8 mouse cellular contexts compared by ENCODE assay signal in the genomic region with DNA sequence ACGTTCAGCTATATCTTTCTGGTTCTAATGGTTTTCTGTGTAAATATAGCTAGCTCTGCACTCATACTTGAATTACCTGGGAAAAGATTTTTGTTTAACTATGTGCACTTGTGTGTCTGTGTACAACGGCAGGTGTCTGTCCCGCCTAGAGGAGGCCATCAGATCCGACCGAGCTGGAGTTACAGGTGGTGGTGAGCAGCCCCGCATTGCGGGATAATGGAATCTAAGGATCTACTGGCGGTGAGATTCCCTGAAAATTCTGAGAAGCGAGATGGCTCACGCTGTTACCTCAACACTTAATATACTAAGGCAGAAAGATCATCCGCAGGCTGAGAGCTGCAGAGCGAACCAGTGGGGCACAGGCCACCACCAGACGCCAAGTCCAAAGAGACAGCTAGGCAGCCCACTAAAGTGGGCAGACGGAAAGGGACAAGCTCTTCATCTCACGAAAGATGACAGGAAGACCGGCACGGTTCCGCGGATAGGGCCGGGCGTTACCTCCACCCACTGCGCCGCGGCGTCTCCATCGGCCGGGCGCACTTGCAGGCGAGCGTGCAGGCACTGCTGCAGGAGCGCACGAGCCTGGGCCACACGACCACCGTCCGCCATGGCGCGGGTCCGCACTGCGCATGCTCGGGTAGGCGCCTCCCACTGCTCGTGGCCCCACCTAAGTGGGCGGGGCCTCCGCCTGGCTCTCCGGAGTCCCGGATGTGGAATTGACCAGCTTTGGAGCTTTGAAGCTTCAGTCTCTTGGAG. TPM values are rescaled to one million over a fixed set of nuclear protein-coding genes. Genes with fewer than 3 reads are reported as not detected.
DNase-seq lines count a peak whose midpoint lies in the region; ATAC-seq lines count a peak whose summit lies in the region.

A gene (minus strand): TSS at position 625 of the 756 bp plus-strand sequence.

- WGBS in embryonic facial prominence, embryonic 14.5 days, result 2% methylated on average over 44 of the region's 46 CpGs
- WGBS in kidney, embryonic 14.5 days, result 3% methylated on average over 46 of the region's 46 CpGs
- 2% methylated on average over 41 of the region's 46 CpGs for WGBS in limb, embryonic 15.5 days

- DNase-seq in 3T3-L1 (ENCODE audit: low read depth, low spot score), result peak; percentile 86
- DNase-seq in adrenal gland, postnatal 4 days (ENCODE audit: low spot score in 2 of 2), result peak; percentile 89 to 97
- DNase-seq in embryonic facial prominence, embryonic 14.5 days (ENCODE audit: low spot score), result peak; percentile 93
- peak; percentile 88 to 89 for DNase-seq in heart, adult 9 months (ENCODE audit: low spot score in 2 of 2)
- DNase-seq in monocyte, adult 2 months (ENCODE audit: low read depth in 1 of 2, low spot score in 2 of 2), result peak; percentile 76 to 88
- DNase-seq in spleen, postnatal 36 days (ENCODE audit: low spot score in 2 of 2), result peak; percentile 88 to 90

- H3K9me3 ChIP-seq in embryonic facial prominence, embryonic 14.5 days (ENCODE audit: control insufficient read depth, low read length), result no peaks in the 10 kb centered on the region
- H3K9me3 ChIP-seq in kidney, embryonic 14.5 days (ENCODE audit: control insufficient read depth, low read length), result no peaks in the 10 kb centered on the region
- H3K9me3 ChIP-seq in limb, embryonic 15.5 days, result no peaks in the 10 kb centered on the region

- no peaks in the 10 kb centered on the region for H3K36me3 ChIP-seq in embryonic facial prominence, embryonic 14.5 days (ENCODE audit: control insufficient read depth, insufficient read depth, low read length)
- no peaks in the 10 kb centered on the region for H3K36me3 ChIP-seq in kidney, embryonic 14.5 days (ENCODE audit: control insufficient read depth, insufficient read depth, low read length)
- no peaks in the 10 kb centered on the region for H3K36me3 ChIP-seq in limb, embryonic 15.5 days

- 0 out of 2 replicates have a peak within 1 kb of the TSS, but pooled peaks have one; percentile 4 for H3K27ac ChIP-seq in embryonic facial prominence, embryonic 14.5 days (replicated peaks; ENCODE audit: low read depth, low read length)
- peak within 1 kb of the TSS; percentile 13; the same call in 1 of the 2 replicates for H3K27ac ChIP-seq in kidney, embryonic 14.5 days (ENCODE audit: low read depth, low read length)
- H3K27ac ChIP-seq in limb, embryonic 15.5 days, result peak within 1 kb of the TSS; percentile 81

- H3K4me1 ChIP-seq in embryonic facial prominence, embryonic 14.5 days (ENCODE audit: control insufficient read depth, insufficient read depth, low read length), result peaks cover 7% of the 10 kb centered on the region
- H3K4me1 ChIP-seq in kidney, embryonic 14.5 days (ENCODE audit: control insufficient read depth, insufficient read depth, low read length), result no peaks in the 10 kb centered on the region
- no peaks in the 10 kb centered on the region for H3K4me1 ChIP-seq in limb, embryonic 15.5 days

- H3K9ac ChIP-seq in embryonic facial prominence, embryonic 14.5 days (ENCODE audit: low read depth, low read length), result peak within 1 kb of the TSS; percentile 75
- H3K9ac ChIP-seq in kidney, embryonic 14.5 days (ENCODE audit: low read depth, low read length), result peak within 1 kb of the TSS; percentile 62
- peak within 1 kb of the TSS; percentile 74 for H3K9ac ChIP-seq in limb, embryonic 15.5 days

- peak within 1 kb of the TSS; percentile 68 for H3K4me2 ChIP-seq in embryonic facial prominence, embryonic 14.5 days (ENCODE audit: low read depth, low read length)
- H3K4me2 ChIP-seq in kidney, embryonic 14.5 days (replicated peaks; ENCODE audit: low read depth, low read length), result peak within 1 kb of the TSS; percentile 68
- H3K4me2 ChIP-seq in limb, embryonic 15.5 days, result peak within 1 kb of the TSS; percentile 58

- H3K27me3 ChIP-seq in embryonic facial prominence, embryonic 14.5 days (replicated peaks; ENCODE audit: control insufficient read depth, insufficient read depth, low read length), result no peaks in the 10 kb centered on the region
- no peaks in the 10 kb centered on the region for H3K27me3 ChIP-seq in kidney, embryonic 14.5 days (ENCODE audit: control insufficient read depth, insufficient read depth, low read length)
- H3K27me3 ChIP-seq in limb, embryonic 15.5 days, result no peaks in the 10 kb centered on the region

- peak within 1 kb of the TSS; percentile 52 for H3K4me3 ChIP-seq in embryonic facial prominence, embryonic 14.5 days (ENCODE audit: low read depth, low read length)
- H3K4me3 ChIP-seq in kidney, embryonic 14.5 days (ENCODE audit: low read length), result peak within 1 kb of the TSS; percentile 63
- peak within 1 kb of the TSS; percentile 76 for H3K4me3 ChIP-seq in limb, embryonic 15.5 days

- ATAC-seq in embryonic facial prominence, embryonic 14.5 days (ENCODE audit: low read depth), result peak; percentile 96
- ATAC-seq in kidney, embryonic 14.5 days (ENCODE audit: low FRiP score, low TSS enrichment), result peak; percentile 98
- peak; percentile 89 for ATAC-seq in limb, embryonic 15.5 days (ENCODE audit: insufficient number of reproducible peaks, low FRiP score, low TSS enrichment, low read depth)

RNA-seq across cellular contexts. Expression of the gene that starts here (rescaled TPM):
- 10 to 100 TPM; 28.6 to 34.3 TPM for total RNA-seq in adrenal gland, postnatal 4 days (2021)
- 19.0 and 22.8 TPM in 2 replicates for polyA plus RNA-seq in embryonic facial prominence, embryonic 14.5 days (2014; fragmentation: Nextera tagmentation; extraction: Ambion mirVana)
- 28.8 and 30.2 TPM in 2 replicates for polyA plus RNA-seq in kidney, embryonic 14.5 days (2014; fragmentation: Nextera tagmentation; extraction: Ambion mirVana)
- 20.3 and 21.9 TPM in 2 replicates for polyA plus RNA-seq in limb, embryonic 15.5 days (2015; fragmentation: Nextera tagmentation; extraction: Ambion mirVana)

Comparison
In these comparisons a context has a peak if more than half of its experiments do, and no peak if none do; other contexts are left out.
1. Peak in every context shown above with its lines: DNase-seq, ATAC-seq, H3K4me3 ChIP-seq and H3K27ac ChIP-seq.
2. H3K27ac ChIP-seq: peak in every context shown above with its lines; median percentile 81 in limb, embryonic 15.5 days; 13 in kidney, embryonic 14.5 days; 4 in embryonic facial prominence, embryonic 14.5 days.